Mouse (Mus musculus) T-helper 2 cell (primary cell): ENCODE measurements at regions not wholly inside any gene's neighbourhood (a gene's known extent, or its start where the extent isn't known, plus 50 kb on each side); places are given as distances from the start of the nearest gene placed in this dataset.

Experiments
- in situ Hi-C: fragments of 300-600 bp; cut with MboI, MseI; formaldehyde crosslinking; loops from one replicate; pipeline ENCODE4 v1.15.1; 2025; ENCODE audit warnings: high pct_unique_total_duplicates

GRCm38 (mm10) chr2:17852740-17853499 lies 121.7 kb upstream of the Nebl start:
- in situ Hi-C loops = no loop called here

DNA sequence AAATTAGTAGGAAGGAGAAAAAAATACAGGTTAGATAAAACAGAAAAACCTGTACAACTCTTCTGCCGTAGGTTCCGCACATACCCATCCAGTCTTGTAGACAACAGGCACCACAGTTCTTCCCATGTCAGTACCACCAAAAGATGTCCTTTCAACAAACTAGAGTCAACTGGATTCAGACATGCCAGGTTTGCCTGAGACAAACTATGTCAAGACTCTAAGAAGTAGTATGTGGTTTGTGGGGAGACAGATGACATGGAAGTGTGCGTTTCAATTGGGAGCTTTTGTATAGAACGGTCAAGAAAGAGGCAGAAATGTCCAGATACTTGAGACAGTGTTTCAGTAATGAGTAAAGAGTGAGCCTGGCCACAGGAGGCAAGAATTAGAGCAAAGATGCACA lies 119.5 kb upstream of the Nebl start:
- in situ Hi-C loops = no loop called here

DNA sequence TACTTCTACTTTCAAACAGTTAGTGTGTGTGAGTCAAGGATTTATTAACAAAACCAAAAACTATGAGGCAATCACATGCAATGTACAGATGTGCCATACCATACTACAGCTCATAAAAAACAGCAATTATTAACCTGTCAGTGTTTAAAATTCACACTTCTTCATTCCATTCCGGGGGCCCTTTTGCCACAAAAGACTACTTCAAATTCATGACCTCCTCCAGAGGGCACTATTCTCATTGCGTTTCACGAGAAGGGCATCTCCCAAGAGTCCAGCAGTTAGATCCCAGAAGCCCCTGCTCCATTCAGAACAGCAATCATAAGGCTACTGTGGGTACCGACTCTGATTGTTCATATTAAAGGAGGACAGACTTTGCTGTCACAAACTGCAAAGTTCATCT lies 118.0 kb upstream of the Nebl start:
- in situ Hi-C loops = loop anchor here (10.0 kb wide), 2 partner anchors 204 to 336 kb away; no protein-coding TSS in a partner anchor

- in situ Hi-C loops = loop anchor here (10.0 kb wide), 2 partner anchors 201 to 339 kb away; no protein-coding TSS in a partner anchor
These were observed 114.3 kb upstream of the Nebl start for GRCm38 (mm10) chr2:17845447-17846092.

GRCm38 (mm10) chr2:17844662-17845446 lies 113.6 kb upstream of the Nebl start:
- in situ Hi-C loops = loop anchor here (10.0 kb wide), 2 partner anchors 200 to 340 kb away; no protein-coding TSS in a partner anchor

- in situ Hi-C loops = loop anchor here (10.0 kb wide), 2 partner anchors 197 to 343 kb away; no protein-coding TSS in a partner anchor
These were observed 110.7 kb upstream of the Nebl start for GRCm38 (mm10) chr2:17841963-17842362.

- in situ Hi-C loops = loop anchor here (10.0 kb wide), 2 partner anchors 197 to 343 kb away; no protein-coding TSS in a partner anchor
These were observed 110.3 kb upstream of the Nebl start for GRCm38 (mm10) chr2:17841546-17841945.

DNA sequence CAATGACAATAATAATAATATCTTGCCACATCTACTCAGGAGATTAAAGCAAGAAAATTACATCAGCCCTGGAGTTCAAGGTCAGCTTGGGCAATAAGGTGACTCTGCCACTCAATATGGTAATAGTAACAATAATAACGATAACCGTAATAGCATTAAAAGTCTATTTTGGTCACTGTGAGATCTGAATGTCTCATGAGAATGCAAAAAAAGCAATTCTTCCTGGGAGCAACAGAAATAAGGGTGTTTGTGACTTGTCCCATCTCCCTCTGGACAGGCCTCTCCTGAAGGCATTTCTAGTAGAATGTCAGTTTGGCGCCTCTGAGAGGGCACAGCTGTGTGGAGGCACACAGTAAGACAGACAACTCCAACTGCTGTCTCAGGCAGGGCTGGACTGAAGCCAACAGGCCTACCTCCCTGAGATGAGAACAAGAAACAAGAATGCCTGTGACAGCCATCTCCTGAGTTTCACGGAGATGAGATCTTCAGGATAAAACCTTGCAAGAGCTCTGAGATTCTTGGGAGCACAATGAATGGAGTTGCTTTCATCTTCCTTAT lies 109.8 kb upstream of the Nebl start:
- in situ Hi-C loops = loop anchor here (10.0 kb wide), 2 partner anchors 196 to 344 kb away; no protein-coding TSS in a partner anchor

DNA sequence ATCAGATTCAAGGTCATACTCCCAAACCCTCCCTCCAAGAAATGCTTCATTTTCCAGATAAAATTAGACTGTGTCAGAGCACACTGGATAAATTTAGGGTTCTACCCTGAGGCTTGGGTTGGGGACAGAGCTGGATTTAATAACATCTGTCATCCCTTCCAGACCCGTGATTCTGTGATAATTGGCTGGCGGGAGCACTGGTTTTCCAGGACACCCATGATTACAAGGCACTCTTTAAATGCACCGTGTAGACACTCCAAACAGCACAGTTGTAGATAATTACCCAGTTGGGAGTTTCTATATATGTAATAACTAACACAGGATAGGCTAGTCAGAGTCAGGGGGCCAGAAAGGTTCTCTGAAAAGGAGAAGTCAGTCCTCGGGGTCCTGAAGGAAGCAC lies 108.4 kb upstream of the Nebl start:
- in situ Hi-C loops = loop anchor here (10.0 kb wide), 2 partner anchors 195 to 345 kb away; no protein-coding TSS in a partner anchor

- in situ Hi-C loops = no loop called here
These were observed 107.8 kb upstream of the Nebl start for GRCm38 (mm10) chr2:17838859-17839581.

GRCm38 (mm10) chr2:17838381-17838680 lies 107.1 kb upstream of the Nebl start:
- in situ Hi-C loops = no loop called here

DNA sequence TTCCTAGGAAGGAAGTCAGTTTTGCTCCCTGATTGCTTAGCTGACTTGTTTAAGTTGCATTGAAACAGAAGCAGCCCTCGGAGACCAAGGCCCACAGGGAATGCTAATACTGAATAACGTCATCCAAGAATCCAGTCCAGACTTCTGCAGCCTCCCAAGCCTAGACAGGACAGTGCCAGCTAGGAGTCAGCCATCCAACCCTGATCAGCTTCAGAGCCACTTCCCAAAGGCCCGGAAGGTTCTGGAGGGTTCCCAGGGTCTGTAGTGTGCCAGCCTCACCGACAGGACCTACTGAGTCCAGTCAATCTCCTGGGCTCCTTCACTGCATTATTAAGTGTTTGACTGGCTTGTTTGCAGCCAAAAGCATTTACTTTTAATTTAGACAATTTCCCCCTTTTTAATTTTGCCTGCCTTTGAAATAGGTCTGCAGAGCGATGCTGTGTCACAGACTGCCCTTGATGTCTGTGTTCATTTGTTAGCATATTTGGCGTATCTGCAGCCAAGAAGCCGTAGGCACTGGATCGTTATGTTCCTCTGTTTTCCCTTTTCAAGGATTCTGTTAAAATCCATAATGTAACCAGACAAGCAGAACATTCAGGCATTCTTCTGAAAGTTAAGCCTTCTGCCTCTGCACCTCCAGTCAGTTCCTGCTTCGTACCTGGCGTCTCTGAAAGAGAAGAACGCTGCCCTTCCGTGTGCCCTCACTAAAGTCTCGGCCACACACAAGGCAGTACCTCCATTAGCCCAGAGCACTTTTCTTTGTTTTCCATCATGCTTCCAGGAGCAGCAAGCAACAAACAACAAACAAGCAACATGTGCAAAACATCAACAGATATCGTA lies 106.5 kb upstream of the Nebl start:
- in situ Hi-C loops = no loop called here

DNA sequence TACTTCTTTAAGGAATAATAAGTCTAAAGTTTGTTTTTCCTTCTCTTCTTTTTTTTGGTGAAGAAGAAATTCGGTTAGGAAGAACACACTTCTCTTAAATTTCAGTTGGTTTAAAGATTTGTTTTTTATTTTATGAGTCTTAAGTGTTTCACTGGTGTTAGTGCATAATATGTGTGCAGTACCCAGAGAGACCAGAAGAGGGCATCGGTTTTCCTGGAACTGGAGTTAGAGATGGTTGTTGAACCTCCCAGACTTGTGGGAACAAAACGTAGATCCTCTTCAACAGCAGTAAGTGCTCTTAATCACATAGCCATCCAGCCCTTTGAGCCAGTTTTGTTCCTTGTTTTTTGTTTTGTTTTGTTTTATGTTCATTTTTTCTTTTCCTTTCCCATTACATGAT lies 101.5 kb upstream of the Nebl start:
- in situ Hi-C loops = no loop called here

GRCm38 (mm10) chr2:17830216-17830615 lies 99.0 kb upstream of the Nebl start:
- in situ Hi-C loops = no loop called here

DNA sequence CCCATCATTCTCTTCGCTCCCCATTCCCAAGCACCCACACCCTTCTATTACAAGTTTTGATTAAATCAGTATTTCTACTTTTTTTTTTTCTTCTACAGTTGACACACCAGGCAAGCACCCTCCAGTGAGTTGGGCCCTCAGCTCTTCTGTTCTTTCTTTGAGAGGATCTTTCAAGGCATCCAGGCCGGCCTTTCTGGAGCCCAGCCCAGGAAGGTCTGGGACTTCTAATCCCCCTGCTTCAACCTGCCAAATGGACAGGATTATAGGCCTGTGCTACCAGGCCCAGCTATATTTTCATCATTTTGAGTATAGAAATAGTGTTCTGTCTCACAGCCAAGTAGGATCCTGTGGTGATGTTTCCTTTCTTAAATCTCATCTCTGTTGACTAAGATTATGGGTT lies 94.0 kb upstream of the Nebl start:
- in situ Hi-C loops = no loop called here

DNA sequence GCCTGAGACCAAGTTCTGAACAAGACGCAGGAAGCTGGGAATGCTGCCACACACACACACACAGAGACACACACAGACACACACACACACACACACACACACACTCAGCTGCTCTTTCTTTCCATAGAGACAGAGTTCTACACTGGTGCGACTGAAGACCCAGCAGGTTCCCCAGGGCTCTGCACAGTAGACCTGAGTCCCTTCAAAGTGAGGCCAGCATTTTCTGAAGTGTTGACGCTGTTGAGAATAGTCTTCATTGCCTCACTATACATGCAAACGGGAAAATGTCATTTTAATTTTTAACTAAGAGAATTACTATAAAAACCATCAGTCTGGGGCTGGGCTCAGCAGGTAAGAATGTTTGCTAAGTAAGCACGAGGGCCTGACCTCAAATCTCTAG lies 92.9 kb upstream of the Nebl start:
- in situ Hi-C loops = no loop called here

GRCm38 (mm10) chr2:17822621-17823006 lies 91.3 kb upstream of the Nebl start:
- in situ Hi-C loops = no loop called here

DNA sequence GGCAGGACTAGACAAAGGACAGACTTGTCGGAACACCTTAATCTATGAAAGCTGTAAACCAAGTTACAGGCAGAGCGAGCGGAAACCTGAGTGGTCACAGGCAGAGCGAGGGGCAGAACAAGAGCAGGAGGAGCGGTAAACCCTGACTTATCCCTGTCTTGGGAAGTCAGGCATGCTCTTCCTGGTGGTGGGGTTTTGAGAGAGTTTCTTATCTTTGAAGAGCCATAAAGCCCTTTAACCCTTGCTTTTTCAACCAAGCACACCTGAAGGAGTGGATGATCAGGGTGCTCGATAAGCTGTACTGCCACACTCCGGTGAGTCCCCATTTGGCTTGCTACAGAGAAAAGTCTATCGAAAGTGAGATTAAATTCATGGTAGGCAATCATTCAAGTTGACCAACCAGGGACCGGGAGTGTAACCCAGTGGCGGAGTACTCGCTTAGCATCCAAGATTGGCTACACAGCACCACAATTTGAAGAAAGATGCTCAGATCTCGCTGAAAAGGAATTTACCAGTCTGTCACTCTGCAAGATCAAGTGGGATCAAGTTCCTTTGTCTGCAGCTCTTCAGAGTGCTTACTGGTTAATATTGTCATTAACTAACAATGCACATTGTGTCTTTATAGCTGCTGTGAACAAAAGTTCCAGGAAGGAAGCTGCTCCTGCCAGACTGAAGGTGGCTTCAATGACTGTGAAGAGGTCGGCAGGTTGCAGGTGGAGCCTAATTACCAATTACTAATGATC lies 90.8 kb upstream of the Nebl start:
- in situ Hi-C loops = no loop called here

GRCm38 (mm10) chr2:17811943-17812670 lies 80.8 kb upstream of the Nebl start:
- in situ Hi-C loops = no loop called here
